Mouse (Mus musculus): ENCODE data around the gene Cdc42. TPM values are rescaled to one million over a fixed set of nuclear protein-coding genes. Genes with fewer than 3 reads are reported as not detected.

Cdc42 gene
- polyA plus RNA-seq, 2 experiments: 91.6 to 259 TPM

GRCm38 (mm10) chr4:137371596-137372523 lies 14.3 kb upstream of the Cdc42 start:
- Histone ChIP-seq H3K36me3 (replicated peaks; ENCODE audit: control insufficient read depth, insufficient read depth, low read depth) (no peaks in the 10 kb centered on the region), H3K27ac (no peak overlapping the region), H3K4me2 (ENCODE audit: low read depth) (peak overlapping the region; percentile 37), H3K27me3 (ENCODE audit: control insufficient read depth, insufficient read depth, low read length) (no peaks in the 10 kb centered on the region), H3K4me3 (ENCODE audit: insufficient read depth in 1 of 2, low read depth in 2 of 2, low read length in 2 of 2) (no peak overlapping the region; a peak in 1 of 4 replicates), H3K9ac (replicated peaks) (no peak overlapping the region), H3K9me3 (ENCODE audit: control insufficient read depth, low read length) (no peaks in the 10 kb centered on the region), H3K4me1 (replicated peaks; ENCODE audit: control insufficient read depth in 2 of 2, insufficient read depth in 2 of 2, low read length in 1 of 2) (peaks cover 0 to 16% of the 10 kb centered on the region in 2 experiments; a peak in 2 of 4 replicates)
- DNase-seq (ENCODE audit: low read depth in 3 of 3, low spot score in 3 of 3): no peak
- no peak for TF ChIP-seq EP300 (IDR thresholded peaks at IDR 0.05; ENCODE audit: low read depth)
- TF ChIP-seq CTCF (IDR thresholded peaks at IDR 0.05; ENCODE audit: low read depth): no peak
- WGBS (ENCODE audit: insufficient replicate concordance): 61% methylated on average over 16 of the region's 16 CpGs
- 0 out of 2 replicates have a peak, but pooled peaks have one; percentile 22 for ATAC-seq (ENCODE audit: insufficient read depth)

GRCm38 (mm10) chr4:137369954-137370750 lies 12.6 kb upstream of the Cdc42 start:
- DNase-seq (ENCODE audit: low read depth in 3 of 3, low spot score in 3 of 3) (no peak), ATAC-seq (ENCODE audit: insufficient read depth) (peak; percentile 42; the same call in 1 of the 2 replicates)
- no peaks in the 10 kb centered on the region for H3K27me3 ChIP-seq (ENCODE audit: control insufficient read depth, insufficient read depth, low read length)
- peak overlapping the region; percentile 34 to 47 for H3K4me3 ChIP-seq (ENCODE audit: insufficient read depth in 1 of 2, low read depth in 2 of 2, low read length in 2 of 2)
- TF ChIP-seq EP300 (IDR thresholded peaks at IDR 0.05; ENCODE audit: low read depth) (no peak), CTCF (IDR thresholded peaks at IDR 0.05; ENCODE audit: low read depth) (no peak)
- no peak overlapping the region for H3K27ac ChIP-seq
- 13% methylated on average over 27 of the region's 29 CpGs for WGBS (ENCODE audit: insufficient replicate concordance)
- H3K4me1 ChIP-seq (replicated peaks; ENCODE audit: control insufficient read depth in 2 of 2, insufficient read depth in 2 of 2, low read length in 1 of 2): peaks cover 0 to 16% of the 10 kb centered on the region in 2 experiments; a peak in 2 of 4 replicates
- H3K36me3 ChIP-seq (replicated peaks; ENCODE audit: control insufficient read depth, insufficient read depth, low read depth): no peaks in the 10 kb centered on the region
- H3K4me2 ChIP-seq (ENCODE audit: low read depth): peak overlapping the region; percentile 57
- H3K9ac ChIP-seq (replicated peaks): no peak overlapping the region; the same call in 1 of the 2 replicates
- H3K9me3 ChIP-seq (ENCODE audit: control insufficient read depth, low read length): no peaks in the 10 kb centered on the region

GRCm38 (mm10) chr4:137368198-137368597 lies 10.7 kb upstream of the Cdc42 start:
- Histone ChIP-seq H3K9ac (replicated peaks) (no peak overlapping the region), H3K4me3 (ENCODE audit: insufficient read depth in 1 of 2, low read depth in 2 of 2, low read length in 2 of 2) (no peak overlapping the region), H3K27ac (no peak overlapping the region), H3K27me3 (ENCODE audit: control insufficient read depth, insufficient read depth, low read length) (no peaks in the 10 kb centered on the region), H3K4me2 (ENCODE audit: low read depth) (no peak overlapping the region), H3K9me3 (ENCODE audit: control insufficient read depth, low read length) (no peaks in the 10 kb centered on the region), H3K36me3 (replicated peaks; ENCODE audit: control insufficient read depth, insufficient read depth, low read depth) (no peaks in the 10 kb centered on the region), H3K4me1 (replicated peaks; ENCODE audit: control insufficient read depth in 2 of 2, insufficient read depth in 2 of 2, low read length in 1 of 2) (peaks cover 0 to 15% of the 10 kb centered on the region in 2 experiments; a peak in 2 of 4 replicates)
- 3% methylated on average over 1 of the region's 1 CpGs for WGBS (ENCODE audit: insufficient replicate concordance)
- TF ChIP-seq CTCF (IDR thresholded peaks at IDR 0.05; ENCODE audit: low read depth): no peak
- ATAC-seq (ENCODE audit: insufficient read depth) (no peak), DNase-seq (ENCODE audit: low read depth in 3 of 3, low spot score in 3 of 3) (no peak)

- ATAC-seq (ENCODE audit: insufficient read depth) (no peak), DNase-seq (ENCODE audit: low read depth in 3 of 3, low spot score in 3 of 3) (no peak)
- Histone ChIP-seq H3K4me3 (ENCODE audit: insufficient read depth in 1 of 2, low read depth in 2 of 2, low read length in 2 of 2) (no peak overlapping the region), H3K4me1 (replicated peaks; ENCODE audit: control insufficient read depth in 2 of 2, insufficient read depth in 2 of 2, low read length in 1 of 2) (peaks cover 0 to 15% of the 10 kb centered on the region in 2 experiments; a peak in 2 of 4 replicates), H3K27me3 (ENCODE audit: control insufficient read depth, insufficient read depth, low read length) (no peaks in the 10 kb centered on the region), H3K36me3 (replicated peaks; ENCODE audit: control insufficient read depth, insufficient read depth, low read depth) (no peaks in the 10 kb centered on the region), H3K9ac (replicated peaks) (no peak overlapping the region), H3K9me3 (ENCODE audit: control insufficient read depth, low read length) (no peaks in the 10 kb centered on the region), H3K4me2 (ENCODE audit: low read depth) (no peak overlapping the region), H3K27ac (no peak overlapping the region)
- TF ChIP-seq EP300 (IDR thresholded peaks at IDR 0.05; ENCODE audit: low read depth): no peak
- no peak for TF ChIP-seq CTCF (IDR thresholded peaks at IDR 0.05; ENCODE audit: low read depth)
- 6% methylated on average over 5 of the region's 5 CpGs for WGBS (ENCODE audit: insufficient replicate concordance)
Measured at GRCm38 (mm10) chr4:137367275-137368088, 10.0 kb upstream of the Cdc42 start.

Data from liver, embryonic 14.5 days (tissue).